Mouse (Mus musculus): ENCODE data around the gene D330045A20Rik.
A peak's percentile ranks its signal among the peaks of the same experiment; 100 is the strongest.
"Not testable (repeated sequence)": the region's sequence is repeated elsewhere in the genome, so short reads cannot be mapped to it uniquely, and the experiment has no call there.

The D330045A20Rik gene

GRCm38 (mm10) chrX:139578649-139579278 is 98.6 kb downstream of the D330045A20Rik start:
- DNase-seq (ENCODE audit: low spot score in 2 of 2): no peak

DNA sequence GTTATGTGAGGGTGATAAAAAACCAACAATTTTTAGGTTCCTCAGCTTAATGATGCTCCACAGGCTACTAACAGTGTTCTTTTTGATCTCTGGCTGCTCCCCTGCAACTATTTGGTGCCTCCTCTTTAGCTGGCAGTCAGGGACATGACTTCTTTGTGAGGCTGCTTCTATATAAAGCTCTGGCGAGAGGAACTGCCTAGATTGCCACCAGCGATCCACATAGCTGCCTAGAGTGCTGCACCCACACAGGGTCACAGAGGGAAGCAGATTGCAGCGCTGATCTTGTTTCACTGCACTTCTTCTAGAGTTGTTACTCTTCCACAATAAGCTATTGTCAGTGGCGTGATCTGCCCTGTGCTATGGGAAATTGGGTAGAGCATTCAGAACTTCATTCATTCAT is 103.4 kb downstream of the D330045A20Rik start:
- DNase-seq (ENCODE audit: low spot score in 2 of 2): peak; percentile 3 to 13

- not testable (repeated sequence) for DNase-seq (ENCODE audit: low spot score in 2 of 2)
Measured at GRCm38 (mm10) chrX:139586676-139587075, 106.5 kb downstream of the D330045A20Rik start.

DNA sequence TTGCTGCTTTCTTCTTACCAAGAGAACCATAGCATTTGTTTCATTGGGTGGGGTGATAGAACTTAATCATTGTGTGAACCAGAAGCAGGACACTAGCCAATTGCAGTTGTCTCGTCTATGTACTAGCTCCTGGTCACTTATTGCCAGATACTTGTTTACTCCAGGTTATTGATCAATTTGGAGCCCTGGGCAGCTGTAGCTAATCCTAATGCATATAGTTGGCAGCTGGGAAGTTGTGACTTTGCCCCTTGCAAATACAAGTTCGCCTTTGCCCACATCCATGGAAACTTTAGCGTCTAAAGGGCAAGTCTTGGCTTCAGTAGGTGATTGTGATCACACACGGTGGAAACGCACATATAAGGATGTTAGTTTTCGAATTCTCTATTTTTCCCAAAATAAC is 116.2 kb downstream of the D330045A20Rik start:
- no peak for DNase-seq (ENCODE audit: low spot score in 2 of 2)

Data from heart, adult 9 months (tissue).